Mouse (Mus musculus) kidney, postnatal 0 days (tissue): ENCODE results near the gene Dab2. TPM values are rescaled to one million over a fixed set of nuclear protein-coding genes. Genes with fewer than 3 reads are reported as not detected.

Experiments used
- ATAC-seq: fragments of 200-750 bp; cut with Nextera tagmentation; replicated peaks from 2 replicates; pipeline ENCODE4 v1.8.0; 2017; ENCODE audit warnings: low read depth, moderate number of reproducible peaks, moderate TSS enrichment, moderate library complexity; ENCODE audit not compliant: low FRiP score
- DNase-seq: peaks from one replicate; pipeline ENCODE4 v3.0.0-alpha.2; 2016; ENCODE audit warnings: low spot score
- H3K27ac ChIP-seq: fragments of 300-500 bp; sonication (generic); 2 replicates; pipeline ENCODE4 v1.5.1; 2014; ENCODE audit warnings: mild to moderate bottlenecking
- H3K27me3 ChIP-seq: fragments of 300-500 bp; sonication (generic); 2 replicates; pipeline ENCODE4 v1.6.1; 2014; ENCODE audit warnings: low read length, mixed read lengths; ENCODE audit not compliant: insufficient read depth
- H3K36me3 ChIP-seq: fragments of 300-500 bp; sonication (generic); 2 replicates; pipeline ENCODE4 v1.6.1; 2014; ENCODE audit warnings: low read length, mixed read lengths; ENCODE audit not compliant: insufficient read depth
- H3K4me1 ChIP-seq: fragments of 300-500 bp; sonication (generic); replicated peaks from 2 replicates; pipeline ENCODE4 v1.6.1; 2014; ENCODE audit warnings: antibody characterized with exemption, low read length, mixed read lengths; ENCODE audit not compliant: insufficient read depth
- H3K4me2 ChIP-seq: fragments of 300-500 bp; sonication (generic); 2 replicates; pipeline ENCODE4 v1.6.1; 2014; ENCODE audit warnings: mild to moderate bottlenecking, low read length, moderate library complexity, mixed read lengths
- H3K4me3 ChIP-seq: fragments of 300-500 bp; sonication (generic); replicated peaks from 2 replicates; pipeline ENCODE4 v1.5.1; 2014; ENCODE audit warnings: low read depth, low read length
- H3K9ac ChIP-seq: fragments of 300-500 bp; sonication (generic); 2 replicates; pipeline ENCODE4 v1.6.1; 2014; ENCODE audit warnings: low read depth, low read length
- H3K9me3 ChIP-seq: fragments of 300-500 bp; sonication (generic); replicated peaks from 2 replicates; pipeline ENCODE4 v1.6.1; 2016; ENCODE audit warnings: low read length, inconsistent platforms, mixed read lengths
- CTCF ChIP-seq: IDR thresholded peaks from 2 replicates; pipeline ENCODE4 v1.5.1; 2016; ENCODE audit warnings: antibody characterized with exemption, low read depth, mild to moderate bottlenecking, moderate library complexity
- WGBS: fragments of 180-500 bp; shearing (Covaris S2); extraction: QIAGEN DNeasy Blood & Tissue Kit; methylation state at CpG from one replicate; pipeline ENCODE4 v1.1.7; 2014; 5-methylcytosine and 5-hydroxymethylcytosine counted together
- polyA plus RNA-seq: library from polyadenylated mRNA; unstranded; fragments of >200 nt; fragmentation: Nextera tagmentation; extraction: Ambion mirVana; gene quantifications from 2 replicates; pipeline ENCODE4 v1.2.1, GENCODE M21; 2015

Dab2 gene
- polyA plus RNA-seq, 1 experiment from 2014 or later = 94.5 TPM

GRCm38 (mm10) chr15:6435281-6435680, 135.7 kb downstream of the Dab2 start:
- H3K4me3 ChIP-seq = no peak overlapping the region
- no peaks in the 10 kb centered on the region for H3K4me1 ChIP-seq
- 79% methylated on average over 7 of the region's 7 CpGs for WGBS
- H3K27ac ChIP-seq = no peak overlapping the region
- ATAC-seq = no peak
- DNase-seq = no peak
- no peak overlapping the region for H3K9ac ChIP-seq
- H3K4me2 ChIP-seq = no peak overlapping the region
- H3K36me3 ChIP-seq = peaks cover 17% of the 10 kb centered on the region
- no peaks in the 10 kb centered on the region for H3K27me3 ChIP-seq
- H3K9me3 ChIP-seq = no peaks in the 10 kb centered on the region
- TF ChIP-seq CTCF = no peak

GRCm38 (mm10) chr15:6435773-6436172, 136.2 kb downstream of the Dab2 start:
- Histone ChIP-seq H3K4me2 (no peak overlapping the region), H3K9me3 (no peaks in the 10 kb centered on the region), H3K9ac (no peak overlapping the region), H3K36me3 (peaks cover 17% of the 10 kb centered on the region), H3K4me1 (no peaks in the 10 kb centered on the region), H3K27ac (no peak overlapping the region), H3K4me3 (no peak overlapping the region), H3K27me3 (no peaks in the 10 kb centered on the region)
- WGBS = 62% methylated on average over 2 of the region's 2 CpGs
- ATAC-seq = no peak
- TF ChIP-seq CTCF = peak; percentile 79
- peak; percentile 40 for DNase-seq

- DNase-seq (peak; percentile 26), ATAC-seq (no peak)
- Histone ChIP-seq H3K27me3 (no peaks in the 10 kb centered on the region), H3K9ac (no peak overlapping the region), H3K4me2 (no peak overlapping the region), H3K27ac (no peak overlapping the region), H3K4me1 (no peaks in the 10 kb centered on the region), H3K9me3 (no peaks in the 10 kb centered on the region), H3K36me3 (peaks cover 17% of the 10 kb centered on the region), H3K4me3 (no peak overlapping the region)
- TF ChIP-seq CTCF = no peak
- 71% methylated on average over 3 of the region's 3 CpGs for WGBS
These were observed 139.1 kb downstream of the Dab2 start for GRCm38 (mm10) chr15:6438685-6439084.

GRCm38 (mm10) chr15:6444452-6444851, 144.9 kb downstream of the Dab2 start:
- Histone ChIP-seq H3K27ac (no peak overlapping the region), H3K4me1 (no peaks in the 10 kb centered on the region), H3K9ac (no peak overlapping the region), H3K27me3 (no peaks in the 10 kb centered on the region), H3K4me3 (no peak overlapping the region), H3K36me3 (no peaks in the 10 kb centered on the region), H3K9me3 (no peaks in the 10 kb centered on the region), H3K4me2 (no peak overlapping the region)
- DNase-seq = no peak
- 93% methylated on average over 2 of the region's 2 CpGs for WGBS
- TF ChIP-seq CTCF = no peak
- no peak for ATAC-seq

- H3K27me3 ChIP-seq = no peaks in the 10 kb centered on the region
- TF ChIP-seq CTCF = no peak
- H3K4me2 ChIP-seq = no peak within 1 kb of the TSS
- ATAC-seq (no peak), DNase-seq (no peak)
- no peak within 1 kb of the TSS for H3K9ac ChIP-seq
- H3K9me3 ChIP-seq = no peaks in the 10 kb centered on the region
- no peaks in the 10 kb centered on the region for H3K4me1 ChIP-seq
- H3K4me3 ChIP-seq = no peak within 1 kb of the TSS
- no peak within 1 kb of the TSS for H3K27ac ChIP-seq
- no peaks in the 10 kb centered on the region for H3K36me3 ChIP-seq
- WGBS = 78% methylated on average over 2 of the region's 2 CpGs
These were observed 145.5 kb downstream of the Dab2 start, which contains the start of gene C9 for GRCm38 (mm10) chr15:6445135-6445534. TSS of gene C9 (plus strand) at chr15:6445327.

DNA sequence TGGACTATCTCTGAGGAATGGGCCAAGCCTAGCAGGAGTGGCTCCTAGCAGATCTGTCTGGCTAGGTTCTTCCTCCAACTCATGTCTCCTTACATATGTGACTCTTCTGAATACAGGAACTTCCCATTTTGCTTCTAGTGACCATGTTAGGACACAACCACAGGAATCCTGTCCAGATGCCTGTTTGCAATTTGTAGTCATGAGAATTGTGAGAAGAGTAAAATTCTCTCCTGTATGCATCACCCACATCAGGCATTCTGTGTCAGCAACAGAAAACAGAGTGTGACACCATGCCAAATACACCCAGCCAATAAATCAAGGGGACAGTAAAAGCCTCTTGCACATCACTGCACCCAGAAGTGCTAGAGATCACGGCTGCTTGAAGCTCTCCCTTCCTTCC, 146.6 kb downstream of the Dab2 start:
- Histone ChIP-seq H3K4me1 (no peaks in the 10 kb centered on the region), H3K36me3 (no peaks in the 10 kb centered on the region), H3K27ac (no peak overlapping the region), H3K4me3 (no peak overlapping the region), H3K27me3 (no peaks in the 10 kb centered on the region), H3K4me2 (no peak overlapping the region), H3K9ac (no peak overlapping the region), H3K9me3 (no peaks in the 10 kb centered on the region)
- no peak for TF ChIP-seq CTCF
- DNase-seq (no peak), ATAC-seq (no peak)
- 39% methylated on average over 1 of the region's 1 CpGs for WGBS

GRCm38 (mm10) chr15:6448892-6449291, 149.3 kb downstream of the Dab2 start:
- H3K4me2 ChIP-seq = peak overlapping the region; percentile 34; the same call in 1 of the 2 replicates
- DNase-seq = peak; percentile 15
- no peaks in the 10 kb centered on the region for H3K27me3 ChIP-seq

More at GRCm38 (mm10) chr15:6448892-6449291, 149.3 kb downstream of the Dab2 start:
- no peak overlapping the region for H3K4me3 ChIP-seq
- no peaks in the 10 kb centered on the region for H3K4me1 ChIP-seq
- no peak overlapping the region for H3K9ac ChIP-seq
- no peak overlapping the region for H3K27ac ChIP-seq
- no peak for TF ChIP-seq CTCF
- no peaks in the 10 kb centered on the region for H3K36me3 ChIP-seq
- no peaks in the 10 kb centered on the region for H3K9me3 ChIP-seq
- 23% methylated on average over 9 of the region's 9 CpGs for WGBS
- ATAC-seq = no peak
